Mouse (Mus musculus): ENCODE measurements around the gene Rnaset2a. TPM values are rescaled to one million over a fixed set of nuclear protein-coding genes. Genes with fewer than 3 reads are reported as not detected.
"Not testable (repeated sequence)": the region's sequence is repeated elsewhere in the genome, so short reads cannot be mapped to it uniquely, and the experiment has no call there.

The Rnaset2a gene
- polyA plus RNA-seq, 1 experiment: 84.9 TPM

- not testable (repeated sequence) for H3K27me3 ChIP-seq (ENCODE audit: control insufficient read depth, insufficient read depth, insufficient read length); H3ac ChIP-seq (ENCODE audit: control insufficient read depth, insufficient read length, low read depth); H3K79me3 ChIP-seq (ENCODE audit: low read depth)
- peak overlapping the region; percentile 44 for H3K4me3 ChIP-seq (ENCODE audit: insufficient read depth, poor library complexity, severe bottlenecking)
- TF ChIP-seq USF1 (IDR thresholded peaks at IDR 0.05; ENCODE audit: low read depth): peak; percentile 46
- peaks cover 13% of the 10 kb centered on the region for H3K79me2 ChIP-seq (ENCODE audit: control insufficient read depth, insufficient read depth)
- H3K36me3 ChIP-seq (ENCODE audit: control insufficient read depth, insufficient read depth): peaks cover 22% of the 10 kb centered on the region
Measured at GRCm38 (mm10) chr17:8165977-8166376, 18.1 kb upstream of the Rnaset2a start.

- H3ac ChIP-seq (ENCODE audit: control insufficient read depth, insufficient read length, low read depth): peak overlapping the region; percentile 81
- not testable (repeated sequence) for H3K27me3 ChIP-seq (ENCODE audit: control insufficient read depth, insufficient read depth, insufficient read length); H3K79me3 ChIP-seq (ENCODE audit: low read depth)
- H3K79me2 ChIP-seq (ENCODE audit: control insufficient read depth, insufficient read depth): peaks cover 13% of the 10 kb centered on the region
- H3K4me3 ChIP-seq (ENCODE audit: insufficient read depth, poor library complexity, severe bottlenecking): peak overlapping the region; percentile 44
- H3K36me3 ChIP-seq (ENCODE audit: control insufficient read depth, insufficient read depth): peaks cover 18% of the 10 kb centered on the region
Measured at GRCm38 (mm10) chr17:8165608-8165945, 17.7 kb upstream of the Rnaset2a start.

DNA sequence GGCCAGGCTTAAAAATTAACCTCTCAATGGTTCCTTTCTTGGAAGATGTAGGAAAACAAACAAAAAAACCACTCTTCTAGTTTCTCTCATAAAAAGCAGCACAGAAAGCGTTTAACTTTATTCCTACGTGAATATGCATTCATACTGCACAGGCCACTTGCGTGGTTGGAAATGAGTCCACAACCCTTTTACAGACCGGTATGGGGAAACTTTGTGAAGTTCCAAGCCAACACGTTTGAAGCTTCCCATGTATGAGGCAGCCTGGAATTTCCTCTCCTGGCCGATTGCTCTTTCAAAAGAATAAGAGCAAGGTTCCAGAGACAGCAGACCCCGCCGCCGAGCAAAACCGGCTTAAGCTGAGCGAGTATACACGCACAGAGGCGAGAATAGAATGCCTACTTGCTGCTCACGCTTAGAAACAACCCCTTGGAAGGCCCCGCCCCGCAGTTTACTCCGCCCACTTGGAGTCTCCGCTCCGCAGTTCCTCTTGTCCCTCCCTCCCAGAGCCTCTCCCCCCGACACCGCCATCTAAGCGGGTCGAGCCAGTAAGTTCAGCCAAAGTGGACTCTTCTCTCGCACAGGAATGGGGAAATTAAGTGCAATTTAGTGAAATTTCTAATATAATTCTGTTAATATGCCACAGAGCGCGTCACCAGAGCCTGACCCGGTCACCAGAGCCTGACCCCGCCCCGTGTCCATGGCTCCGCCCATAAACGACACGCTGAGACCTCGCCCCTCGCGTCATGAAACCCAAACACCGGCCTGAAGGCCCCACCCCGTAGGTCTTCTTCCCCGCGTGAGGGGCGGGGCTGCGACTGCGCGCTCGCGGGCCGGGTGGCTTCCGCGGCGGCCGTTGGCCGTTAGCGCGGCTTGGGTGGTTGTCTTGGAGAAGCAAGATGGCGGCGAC, 17.1 kb upstream of the Rnaset2a start, which contains the start of gene Fgfr1op:
Gene Fgfr1op (plus strand): TSS at position 801 of the 907 bp plus-strand sequence.
- H3K36me3 ChIP-seq (ENCODE audit: control insufficient read depth, insufficient read depth): peaks cover 12% of the 10 kb centered on the region
- peaks cover 13% of the 10 kb centered on the region for H3K79me2 ChIP-seq (ENCODE audit: control insufficient read depth, insufficient read depth)
- H3K79me3 ChIP-seq (ENCODE audit: low read depth); H3K27me3 ChIP-seq (ENCODE audit: control insufficient read depth, insufficient read depth, insufficient read length): not testable (repeated sequence)
- peak within 1 kb of the TSS; percentile 81 for H3ac ChIP-seq (ENCODE audit: control insufficient read depth, insufficient read length, low read depth)
- H3K4me3 ChIP-seq (ENCODE audit: insufficient read depth, poor library complexity, severe bottlenecking): peak within 1 kb of the TSS; percentile 44

DNA sequence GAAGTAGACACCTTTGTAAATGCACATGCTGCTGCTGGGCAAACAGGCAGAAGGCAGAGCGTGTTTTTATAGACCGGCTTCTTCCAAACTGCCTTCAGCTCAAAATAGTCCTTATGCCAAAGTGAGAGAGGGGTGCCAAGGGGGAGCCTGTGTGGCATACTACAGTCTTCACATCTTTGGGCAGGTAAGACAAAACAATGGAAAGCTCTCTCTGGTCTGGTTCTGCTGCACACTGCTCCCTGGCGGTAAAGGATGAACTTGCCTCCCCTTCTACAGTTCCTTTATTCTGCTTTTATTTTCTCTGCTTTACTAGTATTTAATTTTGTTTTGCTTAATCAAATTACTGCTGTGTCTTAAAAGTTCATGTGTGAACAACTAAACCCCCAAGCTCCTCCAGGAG, 13.1 kb upstream of the Rnaset2a start:
- not testable (repeated sequence) for H3ac ChIP-seq (ENCODE audit: control insufficient read depth, insufficient read length, low read depth); H3K27me3 ChIP-seq (ENCODE audit: control insufficient read depth, insufficient read depth, insufficient read length); H3K4me3 ChIP-seq (ENCODE audit: insufficient read depth, poor library complexity, severe bottlenecking); H3K36me3 ChIP-seq (ENCODE audit: control insufficient read depth, insufficient read depth); H3K79me2 ChIP-seq (ENCODE audit: control insufficient read depth, insufficient read depth); H3K79me3 ChIP-seq (ENCODE audit: low read depth)

GRCm38 (mm10) chr17:8158627-8159026, 10.7 kb upstream of the Rnaset2a start:
- not testable (repeated sequence) for H3K79me2 ChIP-seq (ENCODE audit: control insufficient read depth, insufficient read depth); H3K4me3 ChIP-seq (ENCODE audit: insufficient read depth, poor library complexity, severe bottlenecking); H3K79me3 ChIP-seq (ENCODE audit: low read depth); H3ac ChIP-seq (ENCODE audit: control insufficient read depth, insufficient read length, low read depth); H3K27me3 ChIP-seq (ENCODE audit: control insufficient read depth, insufficient read depth, insufficient read length); H3K36me3 ChIP-seq (ENCODE audit: control insufficient read depth, insufficient read depth)

- not testable (repeated sequence) for H3ac ChIP-seq (ENCODE audit: control insufficient read depth, insufficient read length, low read depth); H3K79me2 ChIP-seq (ENCODE audit: control insufficient read depth, insufficient read depth); H3K36me3 ChIP-seq (ENCODE audit: control insufficient read depth, insufficient read depth); H3K27me3 ChIP-seq (ENCODE audit: control insufficient read depth, insufficient read depth, insufficient read length); H3K79me3 ChIP-seq (ENCODE audit: low read depth); H3K4me3 ChIP-seq (ENCODE audit: insufficient read depth, poor library complexity, severe bottlenecking)
Measured at GRCm38 (mm10) chr17:8155982-8156381, 8.1 kb upstream of the Rnaset2a start.

DNA sequence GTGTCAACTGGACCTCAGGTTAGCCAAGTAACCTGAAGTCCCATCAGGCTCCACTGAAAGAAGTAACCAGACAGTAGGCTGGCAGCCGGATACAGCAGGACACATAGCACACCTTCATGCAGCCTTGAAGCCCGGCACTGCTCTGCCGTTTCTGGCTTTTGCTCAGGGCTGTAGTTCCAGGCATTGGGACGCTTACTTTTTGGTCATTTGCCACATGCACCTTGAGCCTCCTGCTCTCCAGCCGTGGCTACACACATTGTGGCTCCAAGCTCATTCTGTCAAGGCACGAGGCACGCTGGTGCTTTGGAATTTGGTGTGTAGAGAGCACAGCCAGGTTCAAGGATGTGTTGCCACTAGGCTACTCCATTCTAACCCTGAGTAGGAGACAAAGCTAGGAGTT, 7.1 kb upstream of the Rnaset2a start:
- H3K79me3 ChIP-seq (ENCODE audit: low read depth); H3K79me2 ChIP-seq (ENCODE audit: control insufficient read depth, insufficient read depth); H3K4me3 ChIP-seq (ENCODE audit: insufficient read depth, poor library complexity, severe bottlenecking); H3K27me3 ChIP-seq (ENCODE audit: control insufficient read depth, insufficient read depth, insufficient read length); H3ac ChIP-seq (ENCODE audit: control insufficient read depth, insufficient read length, low read depth); H3K36me3 ChIP-seq (ENCODE audit: control insufficient read depth, insufficient read depth): not testable (repeated sequence)

- not testable (repeated sequence) for H3ac ChIP-seq (ENCODE audit: control insufficient read depth, insufficient read length, low read depth); H3K36me3 ChIP-seq (ENCODE audit: control insufficient read depth, insufficient read depth); H3K79me2 ChIP-seq (ENCODE audit: control insufficient read depth, insufficient read depth); H3K27me3 ChIP-seq (ENCODE audit: control insufficient read depth, insufficient read depth, insufficient read length); H3K79me3 ChIP-seq (ENCODE audit: low read depth)
- peak overlapping the region; percentile 49 for H3K4me3 ChIP-seq (ENCODE audit: insufficient read depth, poor library complexity, severe bottlenecking)
Measured at GRCm38 (mm10) chr17:8146931-8147330, 966 bp downstream of the Rnaset2a start.

GRCm38 (mm10) chr17:8143802-8144673, 3.9 kb downstream of the Rnaset2a start:
- H3K79me3 ChIP-seq (ENCODE audit: low read depth); H3K27me3 ChIP-seq (ENCODE audit: control insufficient read depth, insufficient read depth, insufficient read length); H3K4me3 ChIP-seq (ENCODE audit: insufficient read depth, poor library complexity, severe bottlenecking): not testable (repeated sequence)

DNA sequence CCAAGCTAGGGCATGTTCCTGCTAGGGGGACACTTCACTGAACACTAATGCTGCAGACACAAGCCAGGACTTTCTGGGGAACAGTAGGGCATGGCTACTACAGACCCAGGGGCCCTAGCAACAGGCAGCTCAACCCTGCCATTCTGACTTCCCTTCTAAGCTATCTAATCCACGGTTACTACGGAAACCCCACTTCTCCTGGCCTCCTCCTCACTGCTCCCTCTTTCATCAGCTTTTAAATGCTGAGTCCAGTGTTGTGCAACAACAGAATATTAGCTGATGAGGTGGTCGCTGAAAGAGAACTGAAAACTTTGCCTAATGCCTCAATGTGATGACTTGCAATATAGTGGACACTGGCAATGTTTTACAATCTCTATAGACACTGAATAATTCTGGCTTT, 7.7 kb downstream of the Rnaset2a start:
- H3ac ChIP-seq (ENCODE audit: control insufficient read depth, insufficient read length, low read depth); H3K36me3 ChIP-seq (ENCODE audit: control insufficient read depth, insufficient read depth); H3K79me2 ChIP-seq (ENCODE audit: control insufficient read depth, insufficient read depth); H3K79me3 ChIP-seq (ENCODE audit: low read depth); H3K27me3 ChIP-seq (ENCODE audit: control insufficient read depth, insufficient read depth, insufficient read length); H3K4me3 ChIP-seq (ENCODE audit: insufficient read depth, poor library complexity, severe bottlenecking): not testable (repeated sequence)

More at GRCm38 (mm10) chr17:8143802-8144673, 3.9 kb downstream of the Rnaset2a start:
- not testable (repeated sequence) for H3K36me3 ChIP-seq (ENCODE audit: control insufficient read depth, insufficient read depth); H3ac ChIP-seq (ENCODE audit: control insufficient read depth, insufficient read length, low read depth); H3K79me2 ChIP-seq (ENCODE audit: control insufficient read depth, insufficient read depth)

DNA sequence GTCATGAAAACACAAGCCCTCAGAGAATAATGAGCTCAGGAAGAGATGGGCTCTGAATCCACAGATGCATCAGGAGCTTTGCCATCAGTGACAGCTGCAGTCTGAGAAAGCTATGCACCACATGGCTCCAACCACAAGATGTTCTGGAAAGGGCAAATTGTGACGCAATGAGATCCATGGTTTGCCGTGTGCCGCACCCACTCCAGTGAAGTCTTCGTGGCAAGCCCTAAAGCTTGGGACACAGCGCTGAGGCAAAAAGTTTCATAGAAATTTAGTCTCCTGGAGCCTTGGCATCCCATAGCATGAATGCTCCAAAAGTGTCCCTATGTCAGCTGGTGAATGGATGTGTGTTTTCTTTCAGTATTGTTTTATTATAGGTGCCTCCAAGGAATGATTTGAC, 9.8 kb downstream of the Rnaset2a start:
- not testable (repeated sequence) for H3ac ChIP-seq (ENCODE audit: control insufficient read depth, insufficient read length, low read depth); H3K36me3 ChIP-seq (ENCODE audit: control insufficient read depth, insufficient read depth); H3K27me3 ChIP-seq (ENCODE audit: control insufficient read depth, insufficient read depth, insufficient read length); H3K4me3 ChIP-seq (ENCODE audit: insufficient read depth, poor library complexity, severe bottlenecking); H3K79me2 ChIP-seq (ENCODE audit: control insufficient read depth, insufficient read depth); H3K79me3 ChIP-seq (ENCODE audit: low read depth)

All from C2C12 (cell line).